Mouse (Mus musculus): ENCODE results near the gene Pex11b. TPM values are rescaled to one million over a fixed set of nuclear protein-coding genes. Genes with fewer than 3 reads are reported as not detected.

Pex11b gene
- 3.6 and 5.2 TPM in 2 replicates for polyA plus RNA-seq (2012; ENCODE audit: low replicate concordance)

DNA sequence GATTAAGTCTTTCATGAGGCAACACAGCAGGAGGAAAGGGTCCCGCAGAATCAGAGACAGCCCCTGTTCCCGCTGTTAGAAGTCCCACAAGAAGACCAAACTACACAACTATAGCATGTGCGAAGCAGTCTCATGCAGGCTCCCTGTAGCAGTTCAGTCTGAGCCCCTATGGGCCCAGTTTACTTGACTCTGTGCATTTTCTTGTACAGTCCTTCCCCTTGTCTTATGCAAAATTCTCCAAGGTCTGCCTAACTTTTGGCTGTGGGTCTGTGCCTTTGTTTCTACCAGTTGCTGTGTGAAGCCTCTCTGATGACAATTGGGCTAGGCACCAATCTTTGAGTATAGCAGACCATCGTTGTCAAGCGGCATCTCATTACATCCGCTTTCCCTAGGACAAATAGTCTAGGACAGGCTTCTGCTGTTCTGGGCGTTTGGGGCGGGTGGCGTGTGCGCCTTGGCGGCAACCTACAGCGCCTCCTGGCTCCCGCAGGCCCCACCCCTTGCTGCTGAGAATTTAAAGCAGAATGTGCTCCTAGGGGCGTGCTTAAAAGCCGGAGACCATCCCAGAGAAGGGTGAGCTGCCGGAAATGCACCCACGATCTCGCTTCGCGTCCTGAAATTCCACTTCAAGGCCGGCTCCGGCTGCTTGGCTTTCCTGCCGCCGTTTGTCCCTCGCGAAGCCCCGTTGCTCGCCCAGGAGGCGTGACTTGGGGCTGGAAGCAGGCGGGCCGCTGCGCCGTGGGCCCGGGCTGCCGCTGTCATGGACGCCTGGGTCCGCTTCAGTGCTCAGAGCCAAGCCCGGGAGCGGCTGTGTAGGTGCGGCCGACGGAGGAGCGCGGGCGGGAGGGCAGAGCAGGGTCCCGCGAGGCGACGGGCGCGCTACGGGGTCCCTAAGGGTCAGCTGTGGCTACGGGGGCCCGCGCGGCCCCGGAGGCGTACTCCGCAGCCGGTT lies at the start of gene Pex11b, which contains the start of gene Gm42957:
Pex11b (plus strand) TSS at position 449 of the 952 bp plus-strand sequence.
Gm42957 (plus strand) TSS at position 547 of the 952 bp plus-strand sequence.

GRCm38 (mm10) chr3:96593790-96594560 lies 41.2 kb upstream of the Pex11b start, which contains the start of gene Polr3gl:
Gene Polr3gl, minus strand, starts transcription at chr3:96594181.

GRCm38 (mm10) chr3:96596228-96596707 lies 38.9 kb upstream of the Pex11b start, which contains the start of gene Ankrd34a:
Gene Ankrd34a, plus strand, starts transcription at chr3:96596636.

DNA sequence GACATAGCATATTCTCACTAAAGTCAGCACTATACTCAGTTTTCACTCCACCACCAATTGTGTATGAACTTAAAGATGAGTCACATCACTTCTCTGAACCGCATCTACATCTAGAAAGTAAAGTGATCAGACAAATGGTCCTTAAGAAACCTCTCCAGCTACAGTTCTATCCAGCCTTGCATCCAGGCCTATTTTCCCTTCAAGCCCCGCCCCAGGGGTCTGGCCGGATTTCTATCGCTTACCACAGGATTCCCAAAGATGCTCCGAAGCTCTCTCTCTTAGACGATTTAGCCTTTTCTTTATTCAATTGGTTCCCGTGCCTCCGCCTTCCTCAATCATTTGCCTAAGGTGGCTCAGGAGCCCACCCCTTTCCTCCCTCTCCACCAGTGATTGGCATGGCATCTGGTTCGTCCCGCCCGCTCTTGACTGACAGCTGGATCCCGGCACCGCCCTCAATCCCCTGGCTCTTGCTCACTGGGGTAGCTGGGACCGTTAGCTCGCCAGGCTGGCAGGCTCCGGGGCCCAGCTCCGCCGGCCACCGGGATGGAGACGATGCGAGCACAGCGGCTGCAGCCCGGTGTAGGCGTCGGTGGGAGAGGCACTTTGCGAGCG lies 34.4 kb upstream of the Pex11b start, which contains the start of gene Lix1l:
Lix1l (plus strand) TSS at position 511 of the 612 bp plus-strand sequence.

GRCm38 (mm10) chr3:96629729-96630600 lies 5.2 kb upstream of the Pex11b start, which contains the start of gene Rbm8a:
Gene Rbm8a, plus strand, starts transcription at chr3:96629933.

DNA sequence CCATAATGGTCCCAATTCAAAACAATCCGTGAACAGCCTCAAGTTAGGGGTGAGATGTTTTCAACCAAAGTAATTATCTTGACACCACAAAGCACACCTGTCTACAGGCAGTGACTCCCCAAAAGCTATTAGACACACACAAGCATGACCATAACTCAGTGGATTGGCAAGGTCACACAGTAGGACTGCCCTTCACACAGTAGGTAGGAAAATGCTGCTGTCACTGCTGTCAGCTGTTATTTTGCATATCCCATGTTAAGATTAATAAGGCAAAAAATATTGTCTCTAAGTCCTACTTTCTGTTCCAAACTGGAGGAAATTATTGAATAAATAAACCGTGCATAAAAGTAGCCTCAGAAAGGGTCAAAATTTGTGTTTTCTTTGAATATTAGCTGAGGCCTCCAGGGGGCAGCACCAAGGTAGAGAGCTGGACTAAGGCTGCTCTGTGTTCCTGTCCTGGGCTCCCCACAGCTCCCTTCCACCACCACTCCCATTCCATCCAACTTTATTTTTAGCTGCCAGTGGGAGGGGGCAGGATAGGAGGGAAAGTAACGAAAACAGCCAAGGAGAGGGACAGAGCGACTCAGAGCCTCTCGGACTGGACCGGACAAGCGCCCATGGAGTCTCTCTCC lies 10.0 kb downstream of the Pex11b start, which contains the start of gene Itga10:
Itga10 (plus strand) TSS at position 567 of the 632 bp plus-strand sequence.

GRCm38 (mm10) chr3:96669727-96670468 lies 34.7 kb downstream of the Pex11b start, which contains the start of gene Ankrd35:
Gene Ankrd35, plus strand, starts transcription at chr3:96670131.

Other genes starting within 250 kb of the Pex11b start
- not detected in 2 replicates for gene BC107364, start 183.1 kb upstream of the Pex11b start, polyA plus RNA-seq (2012; ENCODE audit: low replicate concordance)
- 1.5 and 2.1 TPM in 2 replicates for gene Hfe2, start 110.2 kb upstream of the Pex11b start, polyA plus RNA-seq (2012; ENCODE audit: low replicate concordance)
- 34.0 and 55.7 TPM in 2 replicates for gene Txnip, start 77.4 kb upstream of the Pex11b start, polyA plus RNA-seq (2012; ENCODE audit: low replicate concordance)
- gene Gm16253, start 58.4 kb upstream of the Pex11b start, polyA plus RNA-seq (2012; ENCODE audit: low replicate concordance): not detected in 2 replicates
- gene Polr3gl, start 41.2 kb upstream of the Pex11b start, polyA plus RNA-seq (2012; ENCODE audit: low replicate concordance): 19.9 and 30.0 TPM in 2 replicates
- gene Ankrd34a, start 38.7 kb upstream of the Pex11b start, polyA plus RNA-seq (2012; ENCODE audit: low replicate concordance): 0.06 and 0.07 TPM in 2 replicates
- 0.42 and 0.54 TPM in 2 replicates for gene Lix1l, start 34.2 kb upstream of the Pex11b start, polyA plus RNA-seq (2012; ENCODE audit: low replicate concordance)
- gene Rbm8a, start 5.4 kb upstream of the Pex11b start, polyA plus RNA-seq (2012; ENCODE audit: low replicate concordance): 13.2 and 89.9 TPM in 2 replicates
- 0.11 TPM in 1 of 2 replicates, not detected in the other for gene Gm42957, start 98 bp downstream of the Pex11b start, polyA plus RNA-seq (2012; ENCODE audit: low replicate concordance)
- gene Itga10, start 10.2 kb downstream of the Pex11b start, polyA plus RNA-seq (2012; ENCODE audit: low replicate concordance): 0.09 and 0.31 TPM in 2 replicates
- 0.35 and 0.87 TPM in 2 replicates for gene Ankrd35, start 34.8 kb downstream of the Pex11b start, polyA plus RNA-seq (2012; ENCODE audit: low replicate concordance)
- 56.0 and 58.8 TPM in 2 replicates for gene Pias3, start 61.0 kb downstream of the Pex11b start, polyA plus RNA-seq (2012; ENCODE audit: low replicate concordance)
- 2.5 and 4.1 TPM in 2 replicates for gene Nudt17, start 73.2 kb downstream of the Pex11b start, polyA plus RNA-seq (2012; ENCODE audit: low replicate concordance)
- 6.8 and 7.4 TPM in 2 replicates for gene Polr3c, start 92.3 kb downstream of the Pex11b start, polyA plus RNA-seq (2012; ENCODE audit: low replicate concordance)
- 25.0 and 42.4 TPM in 2 replicates for gene Rnf115, start 92.3 kb downstream of the Pex11b start, polyA plus RNA-seq (2012; ENCODE audit: low replicate concordance)
- gene Pdzk1, start 193.9 kb downstream of the Pex11b start, polyA plus RNA-seq (2012; ENCODE audit: low replicate concordance): 0.04 TPM in 1 of 2 replicates, not detected in the other
- 7.3 and 8.0 TPM in 2 replicates for gene Cd160, start 194.0 kb downstream of the Pex11b start, polyA plus RNA-seq (2012; ENCODE audit: low replicate concordance)

All from hematopoietic multipotent progenitor cell, adult 10-12 weeks (in vitro differentiated cells).